Mouse (Mus musculus): ENCODE measurements at regions not wholly inside any gene's neighbourhood (a gene's known extent, or its start where the extent isn't known, plus 50 kb on each side); places are given as distances from the start of the nearest gene placed in this dataset.

DNA sequence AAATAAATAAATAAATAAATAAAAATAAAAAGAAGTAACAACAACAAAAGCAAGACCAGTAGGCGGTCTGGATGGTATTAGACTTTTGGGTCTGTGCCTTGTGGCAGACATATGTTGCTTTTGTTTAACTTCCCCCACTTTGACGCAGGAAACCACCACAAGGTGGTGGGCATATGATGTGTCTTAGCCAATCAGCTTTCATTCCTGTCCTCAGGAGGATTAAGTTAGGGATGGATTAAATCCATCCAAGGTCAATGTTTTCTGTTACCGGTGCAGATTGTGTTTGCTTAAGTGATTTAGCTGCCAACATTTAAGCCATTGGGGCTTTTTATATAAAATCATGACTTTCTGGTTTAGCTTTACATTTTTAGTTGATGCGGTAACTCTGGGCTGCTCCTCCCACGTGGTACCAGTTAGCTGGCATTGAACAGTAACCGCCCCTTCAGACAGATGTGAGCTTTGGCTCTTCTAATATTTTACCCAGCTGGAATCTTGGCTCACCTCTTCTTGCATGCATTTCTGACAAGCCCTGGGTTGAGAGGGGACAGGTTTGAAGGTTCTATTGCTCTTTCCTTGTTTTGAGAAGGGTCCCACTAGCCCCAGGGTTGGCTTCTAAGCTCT, 121.0 kb upstream of the Xylt1 start:
- DNase-seq (ENCODE audit: low spot score) (no peak), ATAC-seq (ENCODE audit: insufficient read depth, low FRiP score, low TSS enrichment) (no peak)
- 67% methylated on average over 6 of the region's 6 CpGs for WGBS
- no peaks in the 10 kb centered on the region for H3K4me1 ChIP-seq (ENCODE audit: control insufficient read depth, insufficient read depth, low read length)
- H3K27ac ChIP-seq (ENCODE audit: low read depth, low read length), result no peak overlapping the region
- no peak overlapping the region for H3K4me2 ChIP-seq (ENCODE audit: low read depth)
- H3K4me3 ChIP-seq (ENCODE audit: low read depth, low read length), result no peak overlapping the region
- no peaks in the 10 kb centered on the region for H3K9me3 ChIP-seq (ENCODE audit: control insufficient read depth, low read length)
- H3K27me3 ChIP-seq (ENCODE audit: control insufficient read depth, insufficient read depth, low read length), result no peaks in the 10 kb centered on the region
- H3K9ac ChIP-seq (ENCODE audit: low read length), result no peak overlapping the region
- H3K36me3 ChIP-seq (ENCODE audit: control insufficient read depth, insufficient read depth, low read length), result no peaks in the 10 kb centered on the region

DNA sequence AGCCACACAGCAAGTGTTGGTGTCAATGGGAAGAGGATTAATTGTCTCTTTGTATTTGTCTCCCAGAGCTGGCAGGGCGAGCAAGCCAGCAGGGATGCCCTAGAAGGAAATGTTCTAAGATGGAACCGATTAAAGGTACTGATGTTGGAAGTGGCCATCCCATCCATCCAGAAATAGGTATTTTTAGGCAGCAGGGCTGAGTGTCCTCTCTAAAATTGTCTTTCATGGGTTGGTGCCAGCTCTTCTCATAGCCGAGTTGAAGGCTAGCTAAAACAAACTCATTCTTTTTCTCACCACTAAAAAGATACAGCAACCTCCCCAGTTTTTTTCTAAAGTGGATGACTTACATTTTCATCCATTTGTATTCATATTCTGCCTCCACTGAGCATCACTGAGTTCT, 120.2 kb upstream of the Xylt1 start:
- no peaks in the 10 kb centered on the region for H3K36me3 ChIP-seq (ENCODE audit: control insufficient read depth, insufficient read depth, low read length)
- H3K27me3 ChIP-seq (ENCODE audit: control insufficient read depth, insufficient read depth, low read length), result no peaks in the 10 kb centered on the region
- no peak for DNase-seq (ENCODE audit: low spot score)
- no peaks in the 10 kb centered on the region for H3K4me1 ChIP-seq (ENCODE audit: control insufficient read depth, insufficient read depth, low read length)
- H3K4me2 ChIP-seq (ENCODE audit: low read depth), result no peak overlapping the region
- no peak overlapping the region for H3K27ac ChIP-seq (ENCODE audit: low read depth, low read length)
- ATAC-seq (ENCODE audit: insufficient read depth, low FRiP score, low TSS enrichment), result no peak
- WGBS, result 60% methylated on average over 3 of the region's 3 CpGs
- no peak overlapping the region for H3K9ac ChIP-seq (ENCODE audit: low read length)
- H3K4me3 ChIP-seq (ENCODE audit: low read depth, low read length), result no peak overlapping the region
- H3K9me3 ChIP-seq (ENCODE audit: control insufficient read depth, low read length), result no peaks in the 10 kb centered on the region

DNA sequence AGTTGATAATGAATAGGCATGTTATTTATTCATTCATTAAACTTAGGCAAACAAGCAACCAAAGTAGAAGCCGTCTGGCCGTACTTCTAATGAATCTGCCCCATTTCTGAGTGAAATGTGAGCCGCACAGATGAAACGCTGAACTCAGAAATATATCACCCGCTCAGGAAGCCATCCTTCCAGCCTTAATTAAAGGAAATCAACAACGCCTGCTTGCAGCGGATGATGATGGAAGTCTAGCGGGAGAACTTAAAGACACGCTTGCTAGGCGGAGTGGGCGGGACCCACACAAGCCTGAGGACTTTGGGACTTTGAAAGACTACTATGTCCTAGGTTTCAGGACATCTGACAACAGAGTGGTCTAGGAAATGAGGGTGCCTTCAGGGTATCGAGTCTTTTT, 117.7 kb upstream of the Xylt1 start:
- H3K4me2 ChIP-seq (ENCODE audit: low read depth), result no peak overlapping the region
- WGBS, result 91% methylated on average over 12 of the region's 12 CpGs
- ATAC-seq (ENCODE audit: insufficient read depth, low FRiP score, low TSS enrichment) (no peak), DNase-seq (ENCODE audit: low spot score) (no peak)
- no peak overlapping the region for H3K27ac ChIP-seq (ENCODE audit: low read depth, low read length)
- no peaks in the 10 kb centered on the region for H3K36me3 ChIP-seq (ENCODE audit: control insufficient read depth, insufficient read depth, low read length)
- no peaks in the 10 kb centered on the region for H3K27me3 ChIP-seq (ENCODE audit: control insufficient read depth, insufficient read depth, low read length)
- no peak overlapping the region for H3K4me3 ChIP-seq (ENCODE audit: low read depth, low read length)
- H3K4me1 ChIP-seq (ENCODE audit: control insufficient read depth, insufficient read depth, low read length), result no peaks in the 10 kb centered on the region
- no peaks in the 10 kb centered on the region for H3K9me3 ChIP-seq (ENCODE audit: control insufficient read depth, low read length)
- H3K9ac ChIP-seq (ENCODE audit: low read length), result no peak overlapping the region

DNA sequence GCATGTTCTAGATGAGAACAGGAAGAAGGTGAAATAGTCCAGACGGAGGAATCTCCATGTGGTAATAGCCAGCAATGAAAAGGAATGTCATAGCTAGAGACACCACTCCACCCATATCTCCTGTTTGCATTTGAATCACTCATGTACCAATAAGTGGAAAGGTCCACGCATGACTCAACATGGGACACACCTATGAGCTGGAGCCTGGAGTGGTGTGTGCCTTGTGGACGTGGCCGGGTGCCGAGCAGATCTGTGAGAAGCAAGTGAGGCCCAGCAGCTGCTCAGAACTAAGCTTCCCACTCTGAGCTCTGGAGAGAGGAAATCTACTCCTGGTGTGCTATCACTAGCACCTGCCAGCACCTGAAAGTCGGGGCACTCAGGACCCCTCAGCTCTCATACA, 116.4 kb upstream of the Xylt1 start:
- no peaks in the 10 kb centered on the region for H3K36me3 ChIP-seq (ENCODE audit: control insufficient read depth, insufficient read depth, low read length)
- H3K27ac ChIP-seq (ENCODE audit: low read depth, low read length), result no peak overlapping the region
- WGBS, result 91% methylated on average over 6 of the region's 6 CpGs
- DNase-seq (ENCODE audit: low spot score) (no peak), ATAC-seq (ENCODE audit: insufficient read depth, low FRiP score, low TSS enrichment) (no peak)
- no peak overlapping the region for H3K4me2 ChIP-seq (ENCODE audit: low read depth)
- no peak overlapping the region for H3K4me3 ChIP-seq (ENCODE audit: low read depth, low read length)
- no peaks in the 10 kb centered on the region for H3K4me1 ChIP-seq (ENCODE audit: control insufficient read depth, insufficient read depth, low read length)
- H3K9ac ChIP-seq (ENCODE audit: low read length), result no peak overlapping the region
- no peaks in the 10 kb centered on the region for H3K9me3 ChIP-seq (ENCODE audit: control insufficient read depth, low read length)
- H3K27me3 ChIP-seq (ENCODE audit: control insufficient read depth, insufficient read depth, low read length), result no peaks in the 10 kb centered on the region

DNA sequence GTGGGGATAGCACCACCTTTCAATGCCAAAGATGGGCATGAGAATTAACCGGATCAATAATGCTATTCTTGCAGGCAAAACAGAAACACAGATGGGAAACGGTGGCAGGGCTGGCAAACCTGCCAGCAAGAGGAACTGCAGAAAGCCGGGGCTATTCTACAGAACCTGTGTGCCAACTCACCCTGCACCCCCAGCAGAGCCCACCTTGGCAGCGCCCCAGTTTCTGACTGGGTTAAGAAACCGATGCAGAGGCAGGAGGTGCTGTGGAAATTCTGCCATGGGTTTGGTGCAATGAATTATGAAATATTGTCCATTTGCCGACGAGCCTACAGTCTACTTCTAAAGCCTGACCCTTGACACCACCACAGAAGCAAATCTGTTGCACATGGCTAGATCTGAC, 112.7 kb upstream of the Xylt1 start:
- Histone ChIP-seq H3K4me1 (ENCODE audit: control insufficient read depth, insufficient read depth, low read length) (no peaks in the 10 kb centered on the region), H3K4me2 (ENCODE audit: low read depth) (no peak overlapping the region), H3K4me3 (ENCODE audit: low read depth, low read length) (no peak overlapping the region), H3K36me3 (ENCODE audit: control insufficient read depth, insufficient read depth, low read length) (no peaks in the 10 kb centered on the region), H3K27me3 (ENCODE audit: control insufficient read depth, insufficient read depth, low read length) (no peaks in the 10 kb centered on the region), H3K9me3 (ENCODE audit: control insufficient read depth, low read length) (no peaks in the 10 kb centered on the region), H3K9ac (ENCODE audit: low read length) (no peak overlapping the region), H3K27ac (ENCODE audit: low read depth, low read length) (no peak overlapping the region)
- ATAC-seq (ENCODE audit: insufficient read depth, low FRiP score, low TSS enrichment), result no peak
- no peak for DNase-seq (ENCODE audit: low spot score)
- 92% methylated on average over 7 of the region's 7 CpGs for WGBS

DNA sequence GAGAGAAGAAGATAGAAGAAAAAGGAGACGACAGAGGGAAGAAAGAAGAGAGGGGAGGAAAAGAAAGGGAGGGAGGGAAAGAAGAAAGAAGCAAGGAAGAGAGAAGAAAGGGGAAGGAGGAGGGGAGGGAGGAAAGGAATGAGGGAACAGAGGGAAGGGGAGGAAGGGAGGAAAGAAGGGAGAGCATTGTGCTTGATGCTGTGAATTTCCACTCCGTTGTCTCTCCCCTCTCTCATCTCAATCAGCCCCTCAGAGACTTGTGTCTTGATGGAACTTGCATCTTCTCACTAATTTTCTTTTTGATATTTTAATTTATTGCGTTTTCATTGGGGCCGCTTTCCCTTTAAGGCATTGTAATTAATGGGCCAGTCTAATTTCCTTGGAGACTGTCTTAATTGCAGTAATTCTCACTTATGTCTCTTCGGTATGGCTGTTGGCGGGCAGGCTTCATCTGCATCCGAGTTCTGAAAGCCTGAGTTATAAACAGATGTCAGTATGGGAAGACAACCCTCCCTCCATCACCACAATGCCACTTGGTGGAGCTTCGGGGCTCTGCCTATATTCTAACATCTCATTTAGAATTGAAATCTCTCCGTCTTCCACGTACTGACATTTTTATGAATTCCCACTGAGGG, 111.4 kb upstream of the Xylt1 start:
- no peak for ATAC-seq (ENCODE audit: insufficient read depth, low FRiP score, low TSS enrichment)
- no peaks in the 10 kb centered on the region for H3K27me3 ChIP-seq (ENCODE audit: control insufficient read depth, insufficient read depth, low read length)
- H3K27ac ChIP-seq (ENCODE audit: low read depth, low read length), result no peak overlapping the region
- no peak overlapping the region for H3K4me2 ChIP-seq (ENCODE audit: low read depth)
- no peaks in the 10 kb centered on the region for H3K36me3 ChIP-seq (ENCODE audit: control insufficient read depth, insufficient read depth, low read length)
- WGBS, result 74% methylated on average over 10 of the region's 10 CpGs
- no peak for DNase-seq (ENCODE audit: low spot score)
- H3K4me1 ChIP-seq (ENCODE audit: control insufficient read depth, insufficient read depth, low read length), result no peaks in the 10 kb centered on the region
- no peak overlapping the region for H3K9ac ChIP-seq (ENCODE audit: low read length)
- H3K9me3 ChIP-seq (ENCODE audit: control insufficient read depth, low read length), result no peaks in the 10 kb centered on the region
- no peak overlapping the region for H3K4me3 ChIP-seq (ENCODE audit: low read depth, low read length)

DNA sequence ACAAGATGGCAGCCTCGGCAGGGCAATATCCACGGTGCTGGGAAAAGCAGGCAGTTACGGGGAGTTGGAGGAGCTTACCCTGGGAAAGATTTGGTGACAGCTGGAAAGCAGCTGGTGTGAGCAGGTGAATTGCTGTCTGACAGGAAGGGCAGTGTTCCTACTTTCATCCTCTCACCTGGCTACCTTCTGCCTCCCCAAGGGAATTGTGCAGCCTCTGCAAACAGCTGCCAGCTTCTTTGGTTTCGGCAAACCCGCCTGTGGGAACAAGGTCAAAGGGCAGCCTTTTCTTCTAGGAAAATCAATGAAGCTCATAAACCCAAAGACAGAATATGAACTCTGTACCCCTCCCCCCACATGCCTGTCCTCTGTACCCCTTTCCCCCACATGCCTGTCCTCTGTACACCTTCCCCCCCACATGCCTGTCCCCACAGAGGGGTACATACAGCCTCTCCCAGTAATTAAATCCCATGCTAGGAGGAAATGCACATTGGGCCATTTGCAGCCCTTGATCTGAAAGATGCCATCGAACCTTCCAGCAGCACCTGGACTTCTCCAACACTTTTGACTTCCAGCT, 102.3 kb upstream of the Xylt1 start:
- no peak overlapping the region for H3K27ac ChIP-seq (ENCODE audit: low read depth, low read length)
- no peak overlapping the region for H3K4me2 ChIP-seq (ENCODE audit: low read depth)
- H3K9me3 ChIP-seq (ENCODE audit: control insufficient read depth, low read length), result no peaks in the 10 kb centered on the region
- H3K27me3 ChIP-seq (ENCODE audit: control insufficient read depth, insufficient read depth, low read length), result no peaks in the 10 kb centered on the region
- no peak for ATAC-seq (ENCODE audit: insufficient read depth, low FRiP score, low TSS enrichment)
- 64% methylated on average over 6 of the region's 6 CpGs for WGBS
- H3K4me1 ChIP-seq (ENCODE audit: control insufficient read depth, insufficient read depth, low read length), result no peaks in the 10 kb centered on the region
- DNase-seq (ENCODE audit: low spot score), result no peak
- H3K4me3 ChIP-seq (ENCODE audit: low read depth, low read length), result no peak overlapping the region
- no peak overlapping the region for H3K9ac ChIP-seq (ENCODE audit: low read length)
- H3K36me3 ChIP-seq (ENCODE audit: control insufficient read depth, insufficient read depth, low read length), result no peaks in the 10 kb centered on the region

DNA sequence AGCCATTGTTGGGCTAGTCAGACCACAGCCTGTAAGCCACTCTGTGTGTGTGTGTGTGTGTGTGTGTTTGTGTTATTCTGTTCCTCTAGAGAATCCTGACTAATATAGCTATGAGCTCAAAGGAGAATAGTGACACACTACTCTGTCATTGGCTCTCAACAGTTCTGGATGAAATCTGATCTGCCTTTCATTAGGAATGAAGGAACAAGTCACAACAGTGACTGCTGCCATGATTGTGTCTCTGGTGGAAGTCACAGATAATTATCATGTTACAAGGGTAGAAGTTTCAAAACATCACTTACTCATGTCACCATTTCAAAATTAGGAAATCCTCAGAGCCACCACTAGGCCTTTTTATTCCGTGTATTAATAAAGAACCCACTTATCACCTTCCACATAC, 98.6 kb upstream of the Xylt1 start:
- ATAC-seq (ENCODE audit: insufficient read depth, low FRiP score, low TSS enrichment) (no peak), DNase-seq (ENCODE audit: low spot score) (no peak)
- Histone ChIP-seq H3K4me3 (ENCODE audit: low read depth, low read length) (no peak overlapping the region), H3K27ac (ENCODE audit: low read depth, low read length) (no peak overlapping the region), H3K9me3 (ENCODE audit: control insufficient read depth, low read length) (no peaks in the 10 kb centered on the region), H3K27me3 (ENCODE audit: control insufficient read depth, insufficient read depth, low read length) (no peaks in the 10 kb centered on the region), H3K36me3 (ENCODE audit: control insufficient read depth, insufficient read depth, low read length) (no peaks in the 10 kb centered on the region), H3K9ac (ENCODE audit: low read length) (no peak overlapping the region), H3K4me2 (ENCODE audit: low read depth) (no peak overlapping the region), H3K4me1 (ENCODE audit: control insufficient read depth, insufficient read depth, low read length) (no peaks in the 10 kb centered on the region)
- WGBS, result 85% methylated on average over 1 of the region's 1 CpGs

DNA sequence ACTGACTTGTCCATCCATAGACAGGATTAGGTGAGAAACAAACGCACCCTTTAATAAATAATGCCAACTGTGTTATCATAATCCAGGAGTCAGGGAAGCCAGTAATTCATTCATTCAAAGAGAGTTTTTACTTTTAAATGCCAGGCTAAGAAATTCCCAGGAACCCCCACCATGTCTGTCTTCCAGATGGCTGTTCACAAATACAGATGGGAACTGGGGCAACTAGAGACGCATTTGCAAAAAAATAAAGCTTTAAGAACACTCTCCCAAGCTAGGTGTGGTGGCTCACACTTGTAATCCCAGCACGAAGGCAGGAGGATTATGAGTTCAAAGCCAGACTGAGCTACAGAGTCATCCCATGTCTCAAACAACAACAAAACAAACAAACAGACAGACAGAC, 95.6 kb upstream of the Xylt1 start:
- H3K9me3 ChIP-seq (ENCODE audit: control insufficient read depth, low read length), result no peaks in the 10 kb centered on the region
- no peak overlapping the region for H3K4me2 ChIP-seq (ENCODE audit: low read depth)
- H3K4me1 ChIP-seq (ENCODE audit: control insufficient read depth, insufficient read depth, low read length), result no peaks in the 10 kb centered on the region
- no peak for ATAC-seq (ENCODE audit: insufficient read depth, low FRiP score, low TSS enrichment)
- H3K36me3 ChIP-seq (ENCODE audit: control insufficient read depth, insufficient read depth, low read length), result no peaks in the 10 kb centered on the region
- no peak overlapping the region for H3K27ac ChIP-seq (ENCODE audit: low read depth, low read length)
- no peak overlapping the region for H3K9ac ChIP-seq (ENCODE audit: low read length)
- 76% methylated on average over 3 of the region's 3 CpGs for whole genome bisulfite sequencing
- H3K27me3 ChIP-seq (ENCODE audit: control insufficient read depth, insufficient read depth, low read length), result no peaks in the 10 kb centered on the region
- no peak for DNase-seq (ENCODE audit: low spot score)
- H3K4me3 ChIP-seq (ENCODE audit: low read depth, low read length), result no peak overlapping the region

Measured in neural tube, embryonic 11.5 days (tissue).